Mouse (Mus musculus) kidney, postnatal 14 days (tissue): ENCODE data around the gene Slc5a12.

Source experiments
- DNase-seq: peaks from one replicate; pipeline ENCODE4 v3.0.0; 2022; ENCODE audit warnings: mixed read lengths

Slc5a12 gene

DNA sequence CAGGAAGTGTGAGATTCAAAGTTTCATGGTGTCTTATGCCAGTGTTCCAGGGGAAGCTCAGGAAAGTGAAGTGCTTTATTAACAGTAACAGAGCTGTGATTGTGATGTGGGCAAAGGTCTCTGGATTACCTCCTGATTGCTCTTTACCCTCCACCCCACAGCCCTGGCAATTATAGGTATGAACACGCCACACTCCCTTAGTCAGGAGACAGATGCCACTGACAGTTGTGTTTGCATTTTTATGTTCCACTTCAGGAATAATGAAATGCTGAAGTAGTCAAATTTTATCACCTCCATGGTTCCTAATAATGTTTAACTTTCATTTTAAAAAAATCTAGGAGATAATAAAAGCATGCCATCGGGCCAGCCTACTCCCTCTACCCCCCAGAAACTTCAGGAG, at the start of gene Slc5a12:
Gene Slc5a12 (plus strand): TSS at position 367 of the 400 bp plus-strand sequence.
- DNase-seq = peak; percentile 60

GRCm38 (mm10) chr2:110556098-110556497, 41.0 kb upstream of the Slc5a12 start:
- no peak for DNase-seq

DNA sequence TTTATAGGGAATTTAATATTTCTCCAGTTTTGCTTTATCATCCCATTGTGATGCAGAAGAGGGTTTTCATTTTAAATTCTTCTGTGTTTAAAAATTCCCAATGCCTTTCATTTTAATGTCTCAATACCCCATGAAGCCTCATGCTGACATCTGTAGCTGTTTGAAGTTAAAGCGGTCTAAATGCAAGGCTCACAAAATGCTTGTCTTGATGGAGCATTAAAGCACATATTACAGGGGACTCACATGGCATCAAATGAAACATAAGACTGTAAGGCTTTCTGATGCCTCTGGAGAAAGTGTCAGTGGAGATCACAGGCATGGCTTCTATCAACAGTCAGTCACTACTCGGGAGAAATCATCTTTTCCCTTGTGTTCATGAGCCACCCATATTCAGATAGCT, 34.5 kb upstream of the Slc5a12 start:
- no peak for DNase-seq

DNA sequence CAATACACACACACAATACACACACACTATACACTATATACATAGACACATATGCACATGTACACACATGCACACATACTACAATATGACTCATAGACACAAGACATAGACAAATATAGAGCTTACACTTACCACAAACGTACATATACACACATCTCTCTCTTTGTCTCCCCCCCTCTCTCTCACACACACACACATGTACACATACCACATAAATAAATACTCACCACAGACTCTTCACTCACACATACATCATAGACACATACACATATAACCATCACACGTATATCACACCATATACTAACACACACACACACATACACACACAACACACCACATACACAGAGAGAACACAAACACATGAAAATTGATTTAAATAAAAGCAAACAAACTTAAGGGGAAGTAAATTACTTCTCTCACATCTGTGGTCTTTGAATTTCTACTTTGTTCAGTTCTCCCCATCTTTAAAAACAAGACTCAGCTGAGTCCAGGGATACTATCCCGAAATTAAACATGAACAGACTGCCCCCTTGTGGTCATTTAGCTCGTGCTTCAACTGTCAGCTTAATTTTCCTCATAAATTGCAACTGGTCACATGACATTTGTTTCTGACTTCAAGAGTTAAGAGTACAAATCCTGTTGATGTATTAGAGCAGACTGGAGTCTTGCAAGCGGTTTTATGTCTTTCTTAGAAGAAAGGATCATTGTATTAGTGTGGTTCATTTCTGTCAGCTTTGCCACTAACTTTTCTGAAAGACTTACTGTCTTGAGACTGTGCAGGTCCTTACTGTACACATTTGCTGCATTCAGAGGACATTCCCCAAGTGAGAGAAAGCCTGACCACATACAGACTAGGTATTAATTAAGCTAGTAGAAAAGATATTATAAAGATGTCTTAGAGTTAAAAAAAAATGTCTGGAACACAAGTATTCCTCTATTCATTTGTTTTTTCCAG, 32.1 kb upstream of the Slc5a12 start:
- DNase-seq = peak; percentile 84

GRCm38 (mm10) chr2:110586692-110587091, 10.4 kb upstream of the Slc5a12 start:
- DNase-seq = no peak

DNA sequence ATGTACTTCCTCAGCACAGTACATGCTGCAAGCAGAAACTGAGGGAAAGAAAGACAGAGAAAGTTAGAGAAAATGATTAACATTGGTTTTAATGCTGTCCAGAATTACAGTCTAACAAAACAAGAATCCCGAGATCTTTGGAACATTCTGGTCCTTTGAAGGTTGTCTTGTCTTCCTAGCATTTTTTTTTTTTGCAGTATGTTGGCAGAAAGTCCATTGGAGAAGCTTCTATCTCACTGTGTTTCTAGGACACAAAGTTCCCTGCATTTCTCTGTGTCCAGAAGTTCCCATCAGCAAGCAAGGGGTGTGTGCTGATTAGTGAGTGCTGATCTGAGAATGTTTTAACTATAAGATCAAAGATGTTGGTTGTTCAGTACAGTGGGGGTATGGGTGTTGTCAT, 7.1 kb upstream of the Slc5a12 start:
- DNase-seq = peak; percentile 41

- peak; percentile 31 for DNase-seq
Observed at GRCm38 (mm10) chr2:110592276-110592675, 4.8 kb upstream of the Slc5a12 start.

DNA sequence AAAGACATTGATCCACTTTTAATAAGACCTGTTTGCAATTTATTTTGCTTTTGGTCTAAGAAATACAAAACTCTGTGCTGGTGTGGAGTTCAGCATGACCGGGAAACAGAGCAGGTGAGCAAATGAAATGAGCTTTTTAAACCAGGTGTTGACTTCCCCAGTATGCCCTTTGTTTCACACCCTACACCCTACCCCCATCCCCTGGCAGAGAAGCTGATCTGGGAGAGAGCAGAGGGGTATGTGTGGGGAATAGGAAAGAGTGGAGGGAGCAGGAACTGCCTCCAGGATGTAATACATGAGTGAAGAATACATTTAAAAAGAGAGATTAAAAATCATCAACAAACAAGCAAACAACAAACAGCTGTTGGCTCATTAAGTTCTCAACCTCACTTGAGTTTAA, 47.3 kb downstream of the Slc5a12 start:
- DNase-seq = no peak

DNA sequence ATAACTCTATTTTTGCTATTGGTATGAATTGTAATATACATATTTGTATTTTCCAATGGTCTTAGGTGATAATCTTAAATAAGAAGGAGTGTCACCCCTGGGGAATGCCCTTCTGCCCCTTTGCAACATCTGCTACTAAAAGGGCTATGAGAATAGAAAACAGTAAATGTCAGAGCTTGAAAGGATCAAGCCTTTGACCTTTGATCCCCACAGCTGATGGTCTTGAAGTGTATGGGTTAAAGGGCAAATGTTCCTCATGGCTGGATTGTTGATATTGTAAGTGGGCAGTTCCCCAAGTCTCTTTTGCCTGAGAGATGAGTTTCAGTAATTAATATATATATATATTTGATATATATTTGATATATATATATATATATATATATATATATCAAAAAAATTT, 47.7 kb downstream of the Slc5a12 start:
- no peak for DNase-seq

DNA sequence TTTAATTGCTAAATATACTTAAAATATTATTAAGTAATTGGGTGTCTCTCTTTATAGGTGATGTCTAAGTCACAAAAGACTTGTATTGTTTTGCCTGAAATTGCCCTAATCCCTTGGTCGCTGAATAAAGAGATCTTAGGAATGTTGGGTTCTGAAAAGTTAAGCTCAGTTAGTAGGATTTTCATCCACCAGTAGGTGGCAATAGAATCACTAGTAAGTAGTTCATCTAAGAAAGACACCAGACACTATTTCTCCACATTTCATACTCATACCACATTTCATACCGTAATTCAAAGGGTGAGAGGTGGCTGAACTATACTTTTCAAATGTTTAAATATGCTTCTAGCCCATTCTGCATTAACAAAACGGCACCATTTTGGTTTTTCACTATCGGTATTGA, 66.2 kb downstream of the Slc5a12 start:
- peak; percentile 9 for DNase-seq

- DNase-seq = no peak
Observed at GRCm38 (mm10) chr2:110671071-110671624, 74.0 kb downstream of the Slc5a12 start.
